Mouse (Mus musculus) ES-Bruce4 (cell line): ENCODE data around the gene Kalrn.

ENCODE experiments used
- CTCF ChIP-seq: IDR thresholded peaks from one replicate; pipeline ENCODE4 v1.8.1; 2011; ENCODE audit warnings: low read depth, low read length
- POLR2A ChIP-seq: IDR thresholded peaks from one replicate; pipeline ENCODE4 v1.8.1; 2011; ENCODE audit warnings: low read length; ENCODE audit not compliant: insufficient read depth

DNA sequence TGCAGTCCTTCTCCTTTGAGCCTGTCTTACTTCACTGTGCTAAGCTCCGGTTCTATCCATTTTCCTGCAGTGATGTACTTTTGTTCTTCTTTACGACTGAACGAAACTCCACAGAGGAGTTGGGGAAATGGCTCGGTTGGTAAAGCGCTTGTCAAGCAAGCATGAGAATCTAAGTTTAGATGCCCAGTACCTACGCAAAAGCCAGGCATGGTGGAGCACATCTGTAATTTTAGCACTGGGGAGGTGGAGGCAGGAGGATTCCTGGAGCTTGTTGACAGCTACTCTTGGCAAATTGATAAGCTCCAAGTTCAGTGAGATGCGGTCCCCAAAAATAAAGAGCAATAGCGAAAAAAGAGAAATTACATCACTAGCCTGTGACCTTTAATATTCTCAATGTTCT, 82.1 kb downstream of the Kalrn start:
- TF ChIP-seq CTCF, result no peak
- TF ChIP-seq POLR2A, result no peak
